Mouse (Mus musculus): Measurements from ENCODE around the gene Exoc6b.

- TF ChIP-seq POLR2A (IDR thresholded peaks at IDR 0.05; ENCODE audit: extremely low read depth, insufficient read depth, low read length) (no peak), CTCF (IDR thresholded peaks at IDR 0.05; ENCODE audit: low read depth, low read length) (no peak)
Observed at GRCm38 (mm10) chr6:84883720-84884119, 185.6 kb downstream of the Exoc6b start.
